Mouse (Mus musculus) embryonic facial prominence, embryonic 12.5 days (tissue): ENCODE measurements around the gene H60c. TPM values are rescaled to one million over a fixed set of nuclear protein-coding genes. Genes with fewer than 3 reads are reported as not detected.
"Not testable (repeated sequence)": the region's sequence is repeated elsewhere in the genome, so short reads cannot be mapped to it uniquely, and the experiment has no call there.

Experiments
- ATAC-seq: fragments of 200-750 bp; cut with Nextera tagmentation; 2 replicates; pipeline ENCODE4 v1.8.0; 2017; ENCODE audit not compliant: insufficient number of reproducible peaks, insufficient read depth, low FRiP score, low TSS enrichment
- H3K27ac ChIP-seq: fragments of 300-500 bp; sonication (generic); 2 replicates; pipeline ENCODE4 v1.5.1; 2016; ENCODE audit warnings: mild to moderate bottlenecking
- H3K27me3 ChIP-seq: fragments of 300-500 bp; sonication (generic); 2 replicates; pipeline ENCODE4 v1.6.1; 2016; ENCODE audit warnings: mild to moderate bottlenecking, moderate library complexity
- H3K36me3 ChIP-seq: fragments of 300-500 bp; sonication (generic); 2 replicates; pipeline ENCODE4 v1.6.1; 2016; ENCODE audit warnings: mild to moderate bottlenecking
- H3K4me1 ChIP-seq: fragments of 300-500 bp; sonication (generic); 2 replicates; pipeline ENCODE4 v1.6.1; 2016
- H3K4me2 ChIP-seq: fragments of 300-500 bp; sonication (generic); replicated peaks from 2 replicates; pipeline ENCODE4 v1.6.1; 2016; ENCODE audit warnings: mild to moderate bottlenecking, moderate library complexity
- H3K4me3 ChIP-seq: fragments of 300-500 bp; sonication (generic); 2 replicates; pipeline ENCODE4 v1.5.1; 2016; ENCODE audit warnings: mild to moderate bottlenecking
- H3K9ac ChIP-seq: fragments of 300-500 bp; sonication (generic); 2 replicates; pipeline ENCODE4 v1.6.1; 2016; ENCODE audit warnings: mild to moderate bottlenecking, moderate library complexity
- H3K9me3 ChIP-seq: fragments of 300-500 bp; sonication (generic); 2 replicates; pipeline ENCODE4 v1.6.1; 2016; ENCODE audit warnings: mild to moderate bottlenecking, moderate library complexity
- WGBS: fragments of 180-500 bp; shearing (Covaris S2); methylation state at CpG from one replicate; pipeline ENCODE4 v1.1.7; 2016; 5-methylcytosine and 5-hydroxymethylcytosine counted together
- polyA plus RNA-seq: library from polyadenylated mRNA; unstranded; fragments of >200 nt; fragmentation: Nextera tagmentation; extraction: Ambion mirVana; gene quantifications from 2 replicates; pipeline ENCODE4 v1.2.1, GENCODE M21; 2016

H60c gene
- 0.27 TPM in 1 of 2 replicates, not detected in the other for polyA plus RNA-seq

DNA sequence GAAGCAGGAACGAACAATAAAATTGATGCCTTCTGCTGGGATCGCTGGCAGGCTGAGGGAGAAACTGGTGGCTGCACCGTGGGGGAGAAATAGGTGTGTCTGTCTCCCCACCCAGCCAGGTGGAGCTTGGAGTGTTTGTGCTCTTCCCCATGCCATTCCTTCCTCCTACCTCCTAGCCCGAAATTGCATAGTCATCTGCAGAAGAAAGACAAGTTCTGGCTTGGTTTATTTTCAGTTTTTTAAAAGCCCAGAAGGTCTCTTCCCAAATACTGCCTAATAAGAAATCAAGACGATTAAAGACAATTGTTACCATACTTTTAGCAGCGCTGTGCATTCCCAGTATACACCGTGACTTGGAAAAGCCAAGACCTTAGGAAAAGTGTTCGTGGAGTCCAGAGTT is at the start of gene H60c:
H60c (minus strand) TSS at position 101 of the 400 bp plus-strand sequence.
- WGBS: 74% methylated on average over 8 of the region's 8 CpGs
- H3K9ac ChIP-seq: no peak within 1 kb of the TSS

DNA sequence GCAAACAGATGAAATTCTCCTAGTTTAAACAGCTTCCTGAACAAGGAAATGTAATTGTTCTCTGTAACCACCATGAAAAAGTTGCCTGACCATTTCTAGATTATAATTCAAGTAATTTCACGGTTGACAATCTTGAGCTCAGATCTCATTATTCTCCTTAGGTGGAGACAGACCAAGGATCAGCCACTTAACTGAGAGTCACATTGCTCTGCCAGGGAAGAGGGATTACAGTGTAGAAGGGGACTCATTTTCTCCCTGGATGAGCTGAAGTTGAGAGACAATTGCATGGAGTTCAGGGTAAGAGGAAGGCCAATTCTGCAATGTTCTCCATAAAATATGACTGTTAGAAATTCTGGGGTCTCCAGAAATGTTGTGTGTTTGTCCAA is 41.2 kb upstream of the H60c start:
- H3K4me3 ChIP-seq: no peak overlapping the region
- no peak overlapping the region for H3K9ac ChIP-seq
- no peaks in the 10 kb centered on the region for H3K9me3 ChIP-seq
- no peaks in the 10 kb centered on the region for H3K36me3 ChIP-seq
- H3K4me1 ChIP-seq: no peaks in the 10 kb centered on the region
- 84% methylated on average over 1 of the region's 1 CpGs for WGBS
- no peaks in the 10 kb centered on the region for H3K27me3 ChIP-seq
- no peak overlapping the region for H3K27ac ChIP-seq
- no peak overlapping the region for H3K4me2 ChIP-seq
- no peak for ATAC-seq

More for the DNA sequence above, at the start of gene H60c:
- no peak within 1 kb of the TSS for H3K27ac ChIP-seq
- H3K36me3 ChIP-seq: no peaks in the 10 kb centered on the region
- no peak for ATAC-seq
- no peaks in the 10 kb centered on the region for H3K4me1 ChIP-seq
- H3K27me3 ChIP-seq: no peaks in the 10 kb centered on the region
- no peak within 1 kb of the TSS for H3K4me2 ChIP-seq
- H3K9me3 ChIP-seq: no peaks in the 10 kb centered on the region
- no peak within 1 kb of the TSS for H3K4me3 ChIP-seq

DNA sequence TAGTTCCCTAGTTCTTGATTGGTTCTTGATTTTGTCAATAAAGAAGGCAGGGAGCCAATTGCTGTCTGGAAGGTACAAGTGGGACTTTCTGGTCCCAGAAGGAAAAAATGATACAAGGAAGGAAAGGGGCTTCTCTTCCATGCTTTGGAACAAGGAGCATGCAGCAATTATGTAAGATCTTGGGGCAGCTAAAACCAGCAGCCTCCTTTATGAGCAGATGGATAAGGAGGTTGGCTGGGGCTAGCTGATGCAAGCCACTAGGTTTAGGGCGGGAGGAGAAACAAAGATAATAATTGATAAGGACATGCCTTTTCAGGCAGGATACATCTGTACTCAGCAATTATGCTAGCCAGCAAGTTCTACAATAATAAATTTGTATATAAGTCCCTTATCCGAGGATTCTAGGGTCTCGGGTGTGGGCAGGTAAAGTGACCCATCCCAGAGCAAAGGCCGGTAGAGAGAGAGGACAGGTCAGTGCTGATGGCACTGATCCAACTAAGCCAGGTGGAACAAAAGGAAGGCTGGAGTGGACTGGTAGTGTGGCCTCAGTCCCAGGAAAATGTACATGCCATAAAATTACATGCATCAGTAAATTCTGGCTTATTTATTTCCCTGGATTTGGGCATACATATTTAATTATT is 40.7 kb upstream of the H60c start:
- Histone ChIP-seq H3K4me1 (no peaks in the 10 kb centered on the region), H3K27me3 (no peaks in the 10 kb centered on the region), H3K4me3 (no peak overlapping the region), H3K9me3 (no peaks in the 10 kb centered on the region), H3K36me3 (no peaks in the 10 kb centered on the region), H3K4me2 (no peak overlapping the region), H3K9ac (no peak overlapping the region), H3K27ac (no peak overlapping the region)
- 85% methylated on average over 4 of the region's 4 CpGs for WGBS
- ATAC-seq: no peak

DNA sequence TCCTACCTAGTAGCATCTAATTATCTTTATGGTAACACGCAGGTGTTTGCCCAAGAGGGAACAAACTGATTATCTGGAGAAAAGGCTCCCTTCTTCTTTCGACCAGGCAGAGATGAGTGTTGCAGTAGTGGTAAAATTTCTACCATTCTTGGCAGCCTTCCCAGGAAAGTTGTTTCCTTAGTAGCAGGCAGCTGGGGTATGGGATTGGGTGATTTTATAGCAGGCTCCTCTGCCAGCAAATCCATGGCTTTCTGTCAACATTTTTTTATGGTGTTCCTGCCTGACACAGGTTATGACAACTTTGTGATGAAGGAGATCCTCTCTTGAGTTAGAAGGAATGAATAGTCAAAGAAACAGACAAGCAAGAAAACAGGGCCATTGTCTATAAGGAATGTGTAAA is 40.2 kb upstream of the H60c start:
- Histone ChIP-seq H3K4me3 (no peak overlapping the region), H3K4me1 (no peaks in the 10 kb centered on the region), H3K27ac (no peak overlapping the region), H3K9me3 (no peaks in the 10 kb centered on the region), H3K4me2 (no peak overlapping the region), H3K27me3 (no peaks in the 10 kb centered on the region), H3K9ac (no peak overlapping the region), H3K36me3 (no peaks in the 10 kb centered on the region)
- WGBS: 65% methylated on average over 2 of the region's 2 CpGs
- no peak for ATAC-seq

DNA sequence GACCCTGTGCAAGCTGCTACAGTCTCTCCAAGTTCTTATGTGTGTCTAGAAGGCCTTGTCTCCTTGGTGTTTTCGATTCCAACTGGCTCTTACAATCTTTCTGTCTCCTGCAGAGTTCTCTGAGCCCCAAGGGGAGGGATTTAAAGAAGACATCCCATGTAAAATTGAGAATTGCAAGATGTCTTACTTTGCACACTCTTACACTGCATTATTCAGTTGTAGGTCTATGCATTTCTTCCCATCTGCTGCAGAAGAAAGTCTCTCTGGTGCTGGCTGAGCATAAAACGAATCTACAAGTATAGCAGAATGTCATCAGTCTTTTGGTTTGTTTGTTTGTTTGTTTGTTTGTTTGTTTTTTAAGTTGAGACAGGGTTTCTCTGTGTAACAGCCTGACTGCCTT is 26.4 kb upstream of the H60c start:
- no peak overlapping the region for H3K4me3 ChIP-seq
- ATAC-seq: no peak
- no peak overlapping the region for H3K9ac ChIP-seq
- no peaks in the 10 kb centered on the region for H3K4me1 ChIP-seq
- no peaks in the 10 kb centered on the region; the same call in 1 of the 2 replicates for H3K9me3 ChIP-seq
- no peak overlapping the region for H3K4me2 ChIP-seq
- H3K27me3 ChIP-seq: no peaks in the 10 kb centered on the region
- no peak overlapping the region for H3K27ac ChIP-seq
- H3K36me3 ChIP-seq: no peaks in the 10 kb centered on the region
- 49% methylated on average over 2 of the region's 2 CpGs for WGBS

- no peak for ATAC-seq
- H3K4me3 ChIP-seq: no peak overlapping the region
- no peaks in the 10 kb centered on the region for H3K36me3 ChIP-seq
- no peaks in the 10 kb centered on the region for H3K9me3 ChIP-seq
- H3K9ac ChIP-seq: no peak overlapping the region
- no peak overlapping the region for H3K4me2 ChIP-seq
- no peak overlapping the region for H3K27ac ChIP-seq
- no peaks in the 10 kb centered on the region for H3K27me3 ChIP-seq
- WGBS: 94% methylated on average over 2 of the region's 2 CpGs
- H3K4me1 ChIP-seq: no peaks in the 10 kb centered on the region
Observed at GRCm38 (mm10) chr10:3281047-3281446, 13.5 kb upstream of the H60c start.

GRCm38 (mm10) chr10:3274065-3274464 is 6.5 kb upstream of the H60c start:
- Histone ChIP-seq H3K9me3 (no peaks in the 10 kb centered on the region), H3K36me3 (no peaks in the 10 kb centered on the region), H3K9ac (no peak overlapping the region), H3K4me1 (no peaks in the 10 kb centered on the region), H3K27ac (no peak overlapping the region), H3K4me3 (no peak overlapping the region), H3K4me2 (no peak overlapping the region), H3K27me3 (no peaks in the 10 kb centered on the region)
- 76% methylated on average over 3 of the region's 3 CpGs for WGBS
- no peak for ATAC-seq

GRCm38 (mm10) chr10:3271036-3271435 is 3.5 kb upstream of the H60c start:
- H3K27me3 ChIP-seq: no peaks in the 10 kb centered on the region
- WGBS: 64% methylated on average over 4 of the region's 4 CpGs
- H3K4me2 ChIP-seq: no peak overlapping the region
- H3K9ac ChIP-seq: no peak overlapping the region
- no peak overlapping the region for H3K27ac ChIP-seq
- no peaks in the 10 kb centered on the region for H3K36me3 ChIP-seq
- no peak overlapping the region for H3K4me3 ChIP-seq
- H3K9me3 ChIP-seq: no peaks in the 10 kb centered on the region
- H3K4me1 ChIP-seq: no peaks in the 10 kb centered on the region
- ATAC-seq: no peak

- ATAC-seq: no peak
- no peak overlapping the region for H3K4me3 ChIP-seq
- H3K4me2 ChIP-seq: no peak overlapping the region
- no peak overlapping the region for H3K9ac ChIP-seq
- H3K4me1 ChIP-seq: no peaks in the 10 kb centered on the region
- WGBS: 65% methylated on average over 2 of the region's 2 CpGs
- H3K36me3 ChIP-seq: no peaks in the 10 kb centered on the region
- H3K9me3 ChIP-seq: no peaks in the 10 kb centered on the region
- no peak overlapping the region for H3K27ac ChIP-seq
- H3K27me3 ChIP-seq: no peaks in the 10 kb centered on the region
Observed at GRCm38 (mm10) chr10:3266729-3267128, 842 bp downstream of the H60c start.

DNA sequence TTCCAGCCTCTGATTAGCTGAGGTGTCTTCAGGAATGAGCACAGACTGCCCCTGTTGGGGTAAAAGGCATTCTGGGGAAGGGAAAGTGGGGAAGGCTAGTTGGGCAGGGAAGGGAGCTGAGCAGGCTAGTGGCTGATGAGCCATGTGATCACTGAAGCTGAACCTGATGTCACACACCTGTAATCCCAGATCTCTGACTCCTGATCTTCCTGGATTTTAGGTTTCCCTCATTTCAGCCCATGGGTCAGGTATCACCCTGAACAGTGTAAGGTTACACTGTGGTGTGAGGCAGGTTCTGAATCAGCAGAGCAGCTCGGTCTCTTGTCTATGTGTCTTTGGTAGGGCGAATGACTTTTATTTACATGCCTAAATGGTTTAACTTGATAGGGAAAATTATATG is 4.8 kb downstream of the H60c start:
- Histone ChIP-seq H3K36me3 (no peaks in the 10 kb centered on the region), H3K27ac (no peak overlapping the region), H3K4me3 (no peak overlapping the region), H3K9ac (no peak overlapping the region), H3K4me1 (no peaks in the 10 kb centered on the region), H3K27me3 (no peaks in the 10 kb centered on the region), H3K4me2 (no peak overlapping the region), H3K9me3 (no peaks in the 10 kb centered on the region)
- WGBS: 84% methylated on average over 2 of the region's 2 CpGs
- no peak for ATAC-seq

DNA sequence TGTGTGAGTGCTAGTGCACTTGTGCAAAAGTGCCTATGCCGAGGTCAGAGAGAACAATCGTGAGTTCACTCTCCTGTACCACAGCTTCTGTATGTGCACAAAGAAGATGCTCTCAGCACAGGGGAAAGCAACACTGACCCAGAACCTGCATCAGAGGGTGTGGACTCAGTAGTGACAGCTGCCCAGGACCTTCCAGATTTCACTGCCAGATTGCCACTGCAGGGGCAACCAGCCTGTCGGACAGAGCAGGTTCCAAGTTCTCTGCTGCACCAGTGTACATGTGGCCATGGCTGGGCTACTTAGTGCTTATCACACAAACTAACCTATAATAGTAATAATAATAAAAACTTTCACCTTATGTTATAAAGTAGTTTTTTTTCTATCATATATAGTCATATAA is 10.2 kb downstream of the H60c start:
- Histone ChIP-seq H3K4me3 (no peak overlapping the region), H3K9me3 (peaks cover 6% of the 10 kb centered on the region), H3K4me2 (no peak overlapping the region), H3K9ac (no peak overlapping the region), H3K27me3 (no peaks in the 10 kb centered on the region), H3K4me1 (no peaks in the 10 kb centered on the region), H3K27ac (no peak overlapping the region), H3K36me3 (no peaks in the 10 kb centered on the region)
- no peak for ATAC-seq
- WGBS: 88% methylated on average over 3 of the region's 3 CpGs

- H3K9ac ChIP-seq: not testable (repeated sequence)
Observed at GRCm38 (mm10) chr10:3238436-3238835, 29.1 kb downstream of the H60c start.

More at GRCm38 (mm10) chr10:3238436-3238835, 29.1 kb downstream of the H60c start:
- WGBS: 80% methylated on average over 5 of the region's 5 CpGs
- not testable (repeated sequence) for H3K9me3 ChIP-seq, H3K4me1 ChIP-seq, H3K36me3 ChIP-seq, H3K4me2 ChIP-seq, H3K27ac ChIP-seq, H3K27me3 ChIP-seq, ATAC-seq, H3K4me3 ChIP-seq
